Mouse (Mus musculus) stomach, postnatal 0 days (tissue): ENCODE results near the gene Hirip3. TPM values are rescaled to one million over a fixed set of nuclear protein-coding genes. Genes with fewer than 3 reads are reported as not detected.
A peak's percentile ranks its signal among the peaks of the same experiment; 100 is the strongest.

Source experiments
- ATAC-seq: fragments of 200-750 bp; cut with Nextera tagmentation; 2 replicates; pipeline ENCODE4 v1.8.0; 2017; ENCODE audit not compliant: low FRiP score, low TSS enrichment
- DNase-seq: peaks from one replicate; pipeline ENCODE4 v3.0.0-alpha.2; 2016; ENCODE audit warnings: low spot score
- H3K27ac ChIP-seq: fragments of 300-500 bp; sonication (generic); replicated peaks from 2 replicates; pipeline ENCODE4 v1.5.1; 2014; ENCODE audit warnings: mild to moderate bottlenecking, control low read depth
- H3K27me3 ChIP-seq: fragments of 300-500 bp; sonication (generic); 2 replicates; pipeline ENCODE4 v1.6.1; 2014; ENCODE audit warnings: low read length; ENCODE audit not compliant: control insufficient read depth, insufficient read depth
- H3K36me3 ChIP-seq: fragments of 300-500 bp; sonication (generic); 2 replicates; pipeline ENCODE4 v1.6.1; 2014; ENCODE audit warnings: low read length, mixed read lengths; ENCODE audit not compliant: control insufficient read depth, insufficient read depth
- H3K4me1 ChIP-seq: fragments of 300-500 bp; sonication (generic); replicated peaks from 2 replicates; pipeline ENCODE4 v1.6.1; 2014; ENCODE audit warnings: antibody characterized with exemption; ENCODE audit not compliant: control insufficient read depth, insufficient read depth
- H3K4me2 ChIP-seq: fragments of 300-500 bp; sonication (generic); replicated peaks from 2 replicates; pipeline ENCODE4 v1.6.1; 2014; ENCODE audit warnings: low read depth, mild to moderate bottlenecking, control low read depth, moderate library complexity
- H3K4me3 ChIP-seq: fragments of 300-500 bp; sonication (generic); 2 replicates; pipeline ENCODE4 v1.5.1; 2014; ENCODE audit warnings: low read depth, low read length, control low read depth
- H3K9ac ChIP-seq: fragments of 300-500 bp; sonication (generic); 2 replicates; pipeline ENCODE4 v1.6.1; 2014; ENCODE audit warnings: mild to moderate bottlenecking, low read length, control low read depth, mixed read lengths
- H3K9me3 ChIP-seq: fragments of 300-500 bp; sonication (generic); 2 replicates; pipeline ENCODE4 v1.6.1; 2016; ENCODE audit warnings: low read length; ENCODE audit not compliant: control insufficient read depth
- CTCF ChIP-seq: IDR thresholded peaks from 2 replicates; pipeline ENCODE4 v1.5.1; 2016; ENCODE audit warnings: antibody characterized with exemption, low read depth, mild to moderate bottlenecking, moderate library complexity
- EP300 ChIP-seq: optimal IDR thresholded peaks from 2 replicates; pipeline ENCODE3; 2016; ENCODE audit warnings: antibody characterized with exemption
- WGBS: fragments of 180-500 bp; shearing (Covaris S2); extraction: QIAGEN DNeasy Blood & Tissue Kit; methylation state at CpG from one replicate; pipeline ENCODE4 v1.1.7; 2014; 5-methylcytosine and 5-hydroxymethylcytosine counted together
- polyA plus RNA-seq: library from polyadenylated mRNA; unstranded; fragments of >200 nt; fragmentation: Nextera tagmentation; extraction: Ambion mirVana; gene quantifications from 2 replicates; pipeline ENCODE4 v1.2.1, GENCODE M21; 2015

The Hirip3 gene
- polyA plus RNA-seq = 5.7 and 7.6 TPM in 2 replicates

DNA sequence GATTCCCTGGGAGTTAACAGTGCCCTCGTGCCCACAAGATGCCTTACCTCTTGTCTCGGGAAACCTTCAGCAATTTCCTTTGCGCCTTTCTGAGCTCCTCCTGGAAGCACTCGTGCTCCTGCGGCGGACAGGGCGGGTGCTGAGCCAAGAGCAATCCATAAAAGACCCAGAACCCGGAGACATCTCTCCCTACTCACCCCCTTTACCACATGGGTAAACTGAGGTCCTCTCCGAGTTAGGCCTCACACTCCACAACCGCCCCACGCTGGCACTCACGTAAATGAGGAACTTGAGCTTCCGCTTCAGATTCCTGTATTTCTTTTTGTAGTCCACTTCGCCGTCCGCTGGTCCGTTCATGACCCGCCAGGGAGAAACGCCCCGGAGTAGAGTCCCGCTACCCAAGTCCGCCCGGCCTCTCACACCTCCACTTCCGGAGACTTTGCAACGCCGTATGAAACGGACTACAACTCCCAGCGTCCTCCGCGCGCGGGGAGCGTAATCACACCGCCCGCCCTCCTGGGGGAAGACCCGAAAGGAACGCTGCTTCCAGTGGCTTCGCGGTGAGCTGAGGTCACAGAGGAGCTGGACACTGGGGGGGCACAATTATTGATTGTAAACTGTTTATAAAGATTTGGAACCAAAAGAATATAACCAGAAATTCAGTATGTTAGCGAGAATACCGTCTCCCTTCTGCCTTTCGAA, at the start of gene Hirip3:
Hirip3 (plus strand) TSS at position 544 of the 702 bp plus-strand sequence.
- under 1% methylated on average over 42 of the region's 42 CpGs for WGBS
- Histone ChIP-seq H3K4me3 (peak within 1 kb of the TSS; percentile 67), H3K9ac (peak within 1 kb of the TSS; percentile 65), H3K36me3 (peaks cover 3% of the 10 kb centered on the region), H3K4me2 (peak within 1 kb of the TSS; percentile 55), H3K9me3 (no peaks in the 10 kb centered on the region), H3K27me3 (no peaks in the 10 kb centered on the region), H3K27ac (peak within 1 kb of the TSS; percentile 35), H3K4me1 (peaks cover 5% of the 10 kb centered on the region; the same call in 1 of the 2 replicates)
- no peak for TF ChIP-seq EP300
- no peak for TF ChIP-seq CTCF
- peak; percentile 94 for ATAC-seq
- DNase-seq = peak; percentile 96

DNA sequence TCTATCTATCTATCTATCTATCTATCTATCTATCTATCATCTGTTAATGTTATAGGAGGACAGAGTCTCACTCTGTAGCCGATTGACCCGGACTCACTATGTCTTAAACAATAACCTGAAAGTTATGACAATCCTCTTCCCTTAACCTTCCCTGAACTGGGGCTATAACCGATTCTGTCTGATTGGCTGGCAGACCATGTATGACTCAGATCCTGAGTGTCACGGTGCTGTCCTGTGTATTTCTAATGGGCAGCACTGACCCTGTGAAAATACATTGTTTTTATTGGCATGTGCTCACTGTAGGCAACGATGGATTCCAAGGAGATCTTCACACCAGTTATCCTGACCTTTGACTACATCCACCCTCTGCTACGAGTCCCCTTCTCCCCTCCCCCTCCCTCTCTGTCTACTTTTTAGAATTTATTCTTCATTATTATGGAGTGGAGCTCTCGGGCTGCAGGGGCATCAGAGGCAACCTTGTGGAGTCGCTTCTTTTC, 46.0 kb upstream of the Hirip3 start:
- Histone ChIP-seq H3K9me3 (no peaks in the 10 kb centered on the region), H3K27ac (no peak overlapping the region), H3K4me3 (no peak overlapping the region), H3K36me3 (no peaks in the 10 kb centered on the region), H3K4me1 (no peaks in the 10 kb centered on the region), H3K4me2 (no peak overlapping the region), H3K27me3 (no peaks in the 10 kb centered on the region), H3K9ac (no peak overlapping the region)
- 63% methylated on average over 8 of the region's 8 CpGs for WGBS
- TF ChIP-seq CTCF = no peak
- no peak for TF ChIP-seq EP300
- DNase-seq (no peak), ATAC-seq (no peak)

DNA sequence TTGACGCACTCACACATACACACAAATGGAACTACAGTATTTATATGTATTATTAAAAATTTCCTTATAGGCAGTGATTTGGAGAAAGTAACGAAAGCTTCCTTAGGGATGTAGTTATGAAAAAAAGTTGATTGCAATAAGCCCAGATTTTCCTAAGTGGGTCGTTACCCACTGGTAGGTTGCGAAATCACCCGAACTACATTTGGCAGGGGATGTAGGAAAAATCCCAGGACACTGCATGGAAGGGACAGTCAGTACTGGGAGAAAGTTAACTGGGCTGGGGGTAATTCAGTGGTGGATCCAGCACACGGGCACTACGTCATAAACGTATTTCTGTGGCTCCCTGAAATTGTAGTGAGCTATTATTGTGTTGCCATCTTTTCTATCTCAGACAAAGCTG, 45.3 kb upstream of the Hirip3 start:
- Histone ChIP-seq H3K4me2 (no peak overlapping the region), H3K27ac (no peak overlapping the region), H3K9me3 (no peaks in the 10 kb centered on the region), H3K27me3 (no peaks in the 10 kb centered on the region), H3K9ac (no peak overlapping the region), H3K4me3 (no peak overlapping the region), H3K36me3 (no peaks in the 10 kb centered on the region), H3K4me1 (no peaks in the 10 kb centered on the region)
- no peak for TF ChIP-seq EP300
- TF ChIP-seq CTCF = no peak
- 75% methylated on average over 8 of the region's 8 CpGs for WGBS
- DNase-seq (no peak), ATAC-seq (no peak)

DNA sequence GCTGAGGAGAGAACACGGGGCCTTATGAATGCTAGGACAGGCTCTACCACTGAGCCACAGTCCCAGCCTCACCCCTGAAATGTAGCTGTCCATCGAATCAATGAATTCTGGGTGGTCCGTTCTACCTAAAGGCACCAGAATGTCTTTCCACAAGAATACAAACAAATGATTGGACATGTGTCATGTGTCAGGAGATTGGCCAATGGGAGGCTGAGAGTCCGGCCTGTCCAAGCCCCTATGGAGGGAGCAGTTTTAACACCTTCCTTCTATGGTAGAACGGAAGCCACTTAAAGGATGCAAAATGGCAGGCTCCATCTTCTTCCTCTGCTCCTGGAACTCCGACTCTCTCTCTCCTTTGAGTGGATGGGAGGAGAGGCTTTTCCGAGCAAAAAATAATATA, 44.2 kb upstream of the Hirip3 start:
- Histone ChIP-seq H3K4me1 (no peaks in the 10 kb centered on the region), H3K9me3 (no peaks in the 10 kb centered on the region), H3K27ac (no peak overlapping the region), H3K4me3 (no peak overlapping the region), H3K27me3 (no peaks in the 10 kb centered on the region), H3K9ac (no peak overlapping the region), H3K4me2 (no peak overlapping the region), H3K36me3 (no peaks in the 10 kb centered on the region)
- DNase-seq (no peak), ATAC-seq (no peak)
- TF ChIP-seq CTCF = no peak
- no peak for TF ChIP-seq EP300
- 83% methylated on average over 7 of the region's 7 CpGs for WGBS

DNA sequence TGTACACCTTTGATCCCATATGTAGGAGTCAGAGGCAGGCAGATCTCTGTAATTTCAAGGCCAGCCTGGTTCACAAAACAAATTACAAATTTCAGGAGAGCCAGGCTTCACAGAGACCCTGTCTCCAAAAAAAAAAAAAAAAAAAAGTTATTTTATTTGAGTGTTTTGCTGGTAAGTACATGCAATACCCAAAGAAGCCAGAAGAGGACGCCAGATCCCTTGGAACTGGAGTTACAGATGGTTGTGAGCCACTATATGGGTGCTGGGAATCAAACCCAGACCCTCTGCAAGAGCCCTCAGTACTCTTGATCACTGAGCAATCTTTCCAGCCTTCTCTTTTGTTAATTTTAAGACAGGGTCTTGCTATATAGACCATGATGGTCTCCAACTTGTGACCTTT, 43.0 kb upstream of the Hirip3 start:
- H3K4me1 ChIP-seq = no peaks in the 10 kb centered on the region
- no peak overlapping the region for H3K4me2 ChIP-seq
- TF ChIP-seq EP300 (no peak), CTCF (peak; percentile 39)
- no peak overlapping the region for H3K4me3 ChIP-seq
- no peak overlapping the region for H3K9ac ChIP-seq
- ATAC-seq (no peak), DNase-seq (no peak)
- H3K9me3 ChIP-seq = no peaks in the 10 kb centered on the region
- WGBS = 23% methylated on average over 1 of the region's 1 CpGs
- H3K27me3 ChIP-seq = peaks cover 2% of the 10 kb centered on the region; the same call in 1 of the 2 replicates
- H3K36me3 ChIP-seq = no peaks in the 10 kb centered on the region
- no peak overlapping the region for H3K27ac ChIP-seq

DNA sequence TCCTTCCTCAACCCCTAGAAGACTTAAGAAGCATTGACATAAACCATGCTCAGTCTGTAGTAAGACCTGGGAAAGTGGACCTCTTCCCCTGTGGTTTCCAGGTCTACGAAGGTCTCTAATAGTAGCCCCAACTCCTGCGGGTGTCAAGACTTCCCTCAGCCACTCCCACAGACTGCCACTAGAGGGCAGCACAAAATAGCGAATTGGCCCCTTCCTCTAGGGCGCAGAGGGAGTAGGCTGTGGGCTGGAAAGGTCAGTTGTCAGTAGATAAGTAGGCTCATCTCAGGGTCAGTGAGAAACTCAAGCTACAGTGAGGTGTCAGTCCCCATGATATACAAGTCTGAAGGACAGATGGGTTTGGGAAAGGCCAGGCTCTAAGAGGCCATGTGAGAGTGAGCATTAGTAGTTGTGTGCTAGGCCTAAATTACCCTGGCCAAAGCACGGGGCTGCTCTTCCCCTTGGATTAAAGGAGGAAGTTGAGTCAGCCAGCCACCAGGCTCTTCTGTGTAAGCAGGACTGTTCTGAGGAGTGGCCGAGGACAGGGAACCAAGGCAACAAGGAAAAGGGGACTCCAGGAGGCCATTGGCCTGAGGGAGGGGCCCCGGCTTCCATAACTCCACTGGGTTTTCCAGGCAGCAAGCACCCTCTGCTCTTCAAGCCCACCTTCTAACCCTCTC, 39.8 kb upstream of the Hirip3 start:
- H3K36me3 ChIP-seq = no peaks in the 10 kb centered on the region
- WGBS = 27% methylated on average over 7 of the region's 7 CpGs
- no peak overlapping the region for H3K4me3 ChIP-seq
- peak; percentile 45 for ATAC-seq
- TF ChIP-seq EP300 (no peak), CTCF (peak; percentile 98)
- no peaks in the 10 kb centered on the region for H3K4me1 ChIP-seq
- H3K27me3 ChIP-seq = peaks cover 2% of the 10 kb centered on the region; the same call in 1 of the 2 replicates
- no peaks in the 10 kb centered on the region for H3K9me3 ChIP-seq
- no peak overlapping the region for H3K4me2 ChIP-seq
- DNase-seq = peak; percentile 74
- no peak overlapping the region for H3K9ac ChIP-seq
- H3K27ac ChIP-seq = no peak overlapping the region
